In genomic region chr12:85219905-85220290, GRCm38 (mm10) we compare ENCODE assay signal across 7 mouse cellular contexts. TPM values are rescaled to one million over a fixed set of nuclear protein-coding genes. Genes with fewer than 3 reads are reported as not detected.
DNase-seq lines count a peak whose midpoint lies in the region; ATAC-seq and TF ChIP-seq lines count a peak whose summit lies in the region.

No protein-coding gene starts in this region.

- peaks cover 4% of the 10 kb centered on the region for H3K4me1 ChIP-seq in testis, adult 2 months (ENCODE audit: control insufficient read depth, insufficient read depth, low read length)
- 0 out of 2 replicates have a peak, but pooled peaks cover 4% of the 10 kb centered on the region for H3K4me1 ChIP-seq in brown adipose tissue, adult 24 weeks (ENCODE audit: control insufficient read depth, insufficient read depth, insufficient read length, low read length)
- H3K4me1 ChIP-seq in heart, embryonic 15.5 days (replicated peaks): peaks cover 20% of the 10 kb centered on the region
- H3K4me1 ChIP-seq in liver, embryonic 12.5 days: peaks cover 27% of the 10 kb centered on the region

- peak overlapping the region; percentile 76 for H3K9ac ChIP-seq in heart, embryonic 15.5 days
- H3K9ac ChIP-seq in liver, embryonic 12.5 days: peak overlapping the region; percentile 80

- peak overlapping the region; percentile 90 for H3K4me2 ChIP-seq in heart, embryonic 15.5 days
- peak overlapping the region; percentile 92 for H3K4me2 ChIP-seq in liver, embryonic 12.5 days

- WGBS in heart, embryonic 15.5 days: 2% methylated on average over 12 of the region's 12 CpGs
- WGBS in liver, embryonic 12.5 days (ENCODE audit: insufficient replicate concordance): 2% methylated on average over 12 of the region's 12 CpGs

- H3K9me3 ChIP-seq in heart, embryonic 15.5 days (replicated peaks): no peaks in the 10 kb centered on the region
- H3K9me3 ChIP-seq in liver, embryonic 12.5 days (replicated peaks): no peaks in the 10 kb centered on the region

- no peaks in the 10 kb centered on the region for H3K36me3 ChIP-seq in testis, adult 2 months (ENCODE audit: control insufficient read depth, insufficient read depth, low read length)
- H3K36me3 ChIP-seq in heart, embryonic 15.5 days: peaks cover 37% of the 10 kb centered on the region
- peaks cover 41% of the 10 kb centered on the region for H3K36me3 ChIP-seq in liver, embryonic 12.5 days

- TF ChIP-seq CTCF in testis, adult 2 months (IDR thresholded peaks at IDR 0.05; ENCODE audit: control insufficient read depth, insufficient read depth, insufficient replicate concordance, low read depth, low read length): no peak

- H3K27me3 ChIP-seq in testis, adult 2 months (ENCODE audit: control insufficient read depth, insufficient read depth, low read length): no peaks in the 10 kb centered on the region
- H3K27me3 ChIP-seq in heart, embryonic 15.5 days: no peaks in the 10 kb centered on the region
- H3K27me3 ChIP-seq in liver, embryonic 12.5 days (replicated peaks): 0 out of 2 replicates have a peak, but pooled peaks cover 4% of the 10 kb centered on the region

- DNase-seq in testis, postnatal 14 days (ENCODE audit: low spot score): no peak
- DNase-seq in retina, postnatal 1 day: peak; percentile 42
- no peak for DNase-seq in gastrocnemius, postnatal 25 days

- ATAC-seq in heart, embryonic 15.5 days (replicated peaks; ENCODE audit: insufficient number of reproducible peaks, insufficient read depth, low FRiP score, low read depth): no peak
- no peak for ATAC-seq in liver, embryonic 12.5 days

- H3K4me3 ChIP-seq in testis, adult 2 months (ENCODE audit: control insufficient read depth, low read depth, low read length): peak overlapping the region; percentile 84
- peak overlapping the region; percentile 88 for H3K4me3 ChIP-seq in brown adipose tissue, adult 24 weeks (ENCODE audit: insufficient read depth, low read depth, low read length)
- H3K4me3 ChIP-seq in heart, embryonic 15.5 days: peak overlapping the region; percentile 90
- peak overlapping the region; percentile 85 for H3K4me3 ChIP-seq in liver, embryonic 12.5 days

- peak overlapping the region; percentile 58; the same call in 1 of the 2 replicates for H3K27ac ChIP-seq in testis, adult 2 months (ENCODE audit: control insufficient read depth, insufficient read depth, low read depth, low read length)
- H3K27ac ChIP-seq in brown adipose tissue, adult 24 weeks (replicated peaks; ENCODE audit: low read depth, low read length): peak overlapping the region; percentile 63; the same call in 1 of the 2 replicates
- peak overlapping the region; percentile 78 for H3K27ac ChIP-seq in heart, embryonic 15.5 days
- H3K27ac ChIP-seq in liver, embryonic 12.5 days: peak overlapping the region; percentile 69

- no peak for TF ChIP-seq POLR2A in testis, adult 2 months (IDR thresholded peaks at IDR 0.05; ENCODE audit: control insufficient read depth, low read depth, low read length)

RNA-seq across cellular contexts. Expression of gene Eif2b2, which starts 0.6 kb away (rescaled TPM):
- 52.6 and 54.0 TPM in 2 replicates for polyA plus RNA-seq in testis, adult 2 months (2012; rRNA removed)
- polyA plus RNA-seq in brown adipose tissue, adult 24 weeks (2012; ENCODE audit: insufficient read depth, insufficient read length, missing spikeins): 14.8 and 25.4 TPM in 2 replicates
- polyA plus RNA-seq in heart, embryonic 15.5 days (2015; fragmentation: Nextera tagmentation; extraction: Ambion mirVana): 50.1 and 62.3 TPM in 2 replicates
- polyA plus RNA-seq in liver, embryonic 12.5 days (2016; fragmentation: Nextera tagmentation; extraction: Ambion mirVana): 53.4 and 60.9 TPM in 2 replicates
- 10 to 100 TPM; 47.1 to 54.2 TPM for total RNA-seq in gastrocnemius, postnatal 25 days (2021)

RNA-seq across cellular contexts. Expression of gene Pgf, which starts 42.3 kb away (rescaled TPM):
- polyA plus RNA-seq in testis, adult 2 months (2012; rRNA removed): 2.3 and 3.6 TPM in 2 replicates
- not detected in 2 replicates for polyA plus RNA-seq in brown adipose tissue, adult 24 weeks (2012; ENCODE audit: insufficient read depth, insufficient read length, missing spikeins)
- polyA plus RNA-seq in heart, embryonic 15.5 days (2015; fragmentation: Nextera tagmentation; extraction: Ambion mirVana): 8.9 and 9.5 TPM in 2 replicates
- polyA plus RNA-seq in liver, embryonic 12.5 days (2016; fragmentation: Nextera tagmentation; extraction: Ambion mirVana): 0.97 and 1.6 TPM in 2 replicates
- total RNA-seq in gastrocnemius, postnatal 25 days (2021): 1 to 10 TPM; 1.3 to 1.8 TPM

RNA-seq across cellular contexts. Expression of gene Mlh3, which starts 50.5 kb away (rescaled TPM):
- polyA plus RNA-seq in testis, adult 2 months (2012; rRNA removed): 11.1 and 13.1 TPM in 2 replicates
- 6.5 and 8.5 TPM in 2 replicates for polyA plus RNA-seq in brown adipose tissue, adult 24 weeks (2012; ENCODE audit: insufficient read depth, insufficient read length, missing spikeins)
- polyA plus RNA-seq in heart, embryonic 15.5 days (2015; fragmentation: Nextera tagmentation; extraction: Ambion mirVana): 6.2 and 6.4 TPM in 2 replicates
- 4.0 and 4.4 TPM in 2 replicates for polyA plus RNA-seq in liver, embryonic 12.5 days (2016; fragmentation: Nextera tagmentation; extraction: Ambion mirVana)
- 1 to 10 TPM; 6.3 to 7.3 TPM for total RNA-seq in gastrocnemius, postnatal 25 days (2021)
